Mouse (Mus musculus): ENCODE data around the gene Tnp2. TPM values are rescaled to one million over a fixed set of nuclear protein-coding genes. Genes with fewer than 3 reads are reported as not detected.

The Tnp2 gene
- polyA plus RNA-seq, 2 experiments = not detected

GRCm38 (mm10) chr16:10777579-10778160, 10.8 kb downstream of the Tnp2 start:
- Histone ChIP-seq H3K36me3 (replicated peaks; ENCODE audit: control insufficient read depth, insufficient read depth, low read depth) (no peaks in the 10 kb centered on the region), H3K4me1 (replicated peaks; ENCODE audit: control insufficient read depth in 2 of 2, insufficient read depth in 2 of 2, low read length in 1 of 2) (peaks cover 0 to 6% of the 10 kb centered on the region in 2 experiments; a peak in 1 of 4 replicates), H3K9me3 (ENCODE audit: control insufficient read depth, low read length) (no peaks in the 10 kb centered on the region), H3K4me3 (ENCODE audit: insufficient read depth in 1 of 2, low read depth in 2 of 2, low read length in 2 of 2) (no peak overlapping the region), H3K4me2 (ENCODE audit: low read depth) (no peak overlapping the region), H3K27ac (no peak overlapping the region), H3K27me3 (ENCODE audit: control insufficient read depth, insufficient read depth, low read length) (peaks cover 3% of the 10 kb centered on the region), H3K9ac (replicated peaks) (no peak overlapping the region)
- WGBS (ENCODE audit: insufficient replicate concordance) = 52% methylated on average over 5 of the region's 5 CpGs
- TF ChIP-seq CTCF (IDR thresholded peaks at IDR 0.05; ENCODE audit: low read depth) (no peak), EP300 (IDR thresholded peaks at IDR 0.05; ENCODE audit: low read depth) (no peak)
- DNase-seq (ENCODE audit: low read depth in 3 of 3, low spot score in 3 of 3) (no peak), ATAC-seq (ENCODE audit: insufficient read depth) (no peak)

GRCm38 (mm10) chr16:10776322-10776721, 12.1 kb downstream of the Tnp2 start:
- Histone ChIP-seq H3K4me1 (replicated peaks; ENCODE audit: control insufficient read depth in 2 of 2, insufficient read depth in 2 of 2, low read length in 1 of 2) (peaks cover 0 to 15% of the 10 kb centered on the region in 2 experiments; a peak in 2 of 4 replicates), H3K4me3 (ENCODE audit: insufficient read depth in 1 of 2, low read depth in 2 of 2, low read length in 2 of 2) (no peak overlapping the region), H3K36me3 (replicated peaks; ENCODE audit: control insufficient read depth, insufficient read depth, low read depth) (no peaks in the 10 kb centered on the region), H3K9me3 (ENCODE audit: control insufficient read depth, low read length) (no peaks in the 10 kb centered on the region), H3K27me3 (ENCODE audit: control insufficient read depth, insufficient read depth, low read length) (no peaks in the 10 kb centered on the region), H3K4me2 (ENCODE audit: low read depth) (no peak overlapping the region), H3K27ac (no peak overlapping the region), H3K9ac (replicated peaks) (no peak overlapping the region)
- ATAC-seq (ENCODE audit: insufficient read depth) (no peak), DNase-seq (ENCODE audit: low read depth in 3 of 3, low spot score in 3 of 3) (no peak)
- TF ChIP-seq CTCF (IDR thresholded peaks at IDR 0.05; ENCODE audit: low read depth) (no peak), EP300 (IDR thresholded peaks at IDR 0.05; ENCODE audit: low read depth) (no peak)
- WGBS (ENCODE audit: insufficient replicate concordance) = 45% methylated on average over 7 of the region's 7 CpGs

GRCm38 (mm10) chr16:10774726-10775125, 13.7 kb downstream of the Tnp2 start:
- Histone ChIP-seq H3K4me1 (replicated peaks; ENCODE audit: control insufficient read depth in 2 of 2, insufficient read depth in 2 of 2, low read length in 1 of 2) (peaks cover 0 to 15% of the 10 kb centered on the region in 2 experiments; a peak in 2 of 4 replicates), H3K4me3 (ENCODE audit: insufficient read depth in 1 of 2, low read depth in 2 of 2, low read length in 2 of 2) (no peak overlapping the region), H3K9ac (replicated peaks) (no peak overlapping the region), H3K36me3 (replicated peaks; ENCODE audit: control insufficient read depth, insufficient read depth, low read depth) (no peaks in the 10 kb centered on the region), H3K4me2 (ENCODE audit: low read depth) (no peak overlapping the region), H3K27ac (no peak overlapping the region), H3K9me3 (ENCODE audit: control insufficient read depth, low read length) (no peaks in the 10 kb centered on the region), H3K27me3 (ENCODE audit: control insufficient read depth, insufficient read depth, low read length) (no peaks in the 10 kb centered on the region)
- ATAC-seq (ENCODE audit: insufficient read depth) (no peak), DNase-seq (ENCODE audit: low read depth in 3 of 3, low spot score in 3 of 3) (no peak)
- 22% methylated on average over 4 of the region's 4 CpGs for WGBS (ENCODE audit: insufficient replicate concordance)
- TF ChIP-seq CTCF (IDR thresholded peaks at IDR 0.05; ENCODE audit: low read depth) (no peak), EP300 (IDR thresholded peaks at IDR 0.05; ENCODE audit: low read depth) (no peak)

- no peak for ATAC-seq (ENCODE audit: insufficient read depth)
- H3K4me2 ChIP-seq (ENCODE audit: low read depth) = no peak overlapping the region
- no peak overlapping the region for H3K4me3 ChIP-seq (ENCODE audit: insufficient read depth in 1 of 2, low read depth in 2 of 2, low read length in 2 of 2)
- no peak for DNase-seq (ENCODE audit: low read depth in 3 of 3, low spot score in 3 of 3)
- no peaks in the 10 kb centered on the region for H3K9me3 ChIP-seq (ENCODE audit: control insufficient read depth, low read length)
- H3K27me3 ChIP-seq (ENCODE audit: control insufficient read depth, insufficient read depth, low read length) = no peaks in the 10 kb centered on the region
- TF ChIP-seq CTCF (IDR thresholded peaks at IDR 0.05; ENCODE audit: low read depth) (no peak), EP300 (IDR thresholded peaks at IDR 0.05; ENCODE audit: low read depth) (no peak)
- H3K27ac ChIP-seq = no peak overlapping the region
- H3K9ac ChIP-seq (replicated peaks) = no peak overlapping the region
- peaks cover 0 to 17% of the 10 kb centered on the region in 2 experiments; a peak in 2 of 4 replicates for H3K4me1 ChIP-seq (replicated peaks; ENCODE audit: control insufficient read depth in 2 of 2, insufficient read depth in 2 of 2, low read length in 1 of 2)
- no peaks in the 10 kb centered on the region for H3K36me3 ChIP-seq (replicated peaks; ENCODE audit: control insufficient read depth, insufficient read depth, low read depth)
- 78% methylated on average over 8 of the region's 8 CpGs for WGBS (ENCODE audit: insufficient replicate concordance)
These were observed 14.9 kb downstream of the Tnp2 start for GRCm38 (mm10) chr16:10773543-10773942.

GRCm38 (mm10) chr16:10771769-10772510, 16.5 kb downstream of the Tnp2 start:
- TF ChIP-seq EP300 (IDR thresholded peaks at IDR 0.05; ENCODE audit: low read depth) (no peak), CTCF (IDR thresholded peaks at IDR 0.05; ENCODE audit: low read depth) (no peak)
- WGBS (ENCODE audit: insufficient replicate concordance) = 31% methylated on average over 19 of the region's 19 CpGs
- Histone ChIP-seq H3K4me2 (ENCODE audit: low read depth) (no peak overlapping the region), H3K27ac (no peak overlapping the region), H3K4me1 (replicated peaks; ENCODE audit: control insufficient read depth in 2 of 2, insufficient read depth in 2 of 2, low read length in 1 of 2) (peaks cover 0 to 14% of the 10 kb centered on the region in 2 experiments; a peak in 2 of 4 replicates), H3K36me3 (replicated peaks; ENCODE audit: control insufficient read depth, insufficient read depth, low read depth) (no peaks in the 10 kb centered on the region), H3K9me3 (ENCODE audit: control insufficient read depth, low read length) (no peaks in the 10 kb centered on the region), H3K27me3 (ENCODE audit: control insufficient read depth, insufficient read depth, low read length) (no peaks in the 10 kb centered on the region), H3K9ac (replicated peaks) (no peak overlapping the region), H3K4me3 (ENCODE audit: insufficient read depth in 1 of 2, low read depth in 2 of 2, low read length in 2 of 2) (no peak overlapping the region)
- ATAC-seq (ENCODE audit: insufficient read depth) = peak; percentile 50; the same call in 1 of the 2 replicates
- peak in 1 of 3 experiments; percentile 40 for DNase-seq (ENCODE audit: low read depth in 3 of 3, low spot score in 3 of 3)

All from liver, embryonic 14.5 days (tissue).